Mouse (Mus musculus) urinary bladder, adult 18-20 months (tissue): ENCODE results near the gene Cst11.
"Not testable (repeated sequence)": the region's sequence is repeated elsewhere in the genome, so short reads cannot be mapped to it uniquely, and the experiment has no call there.

ENCODE experiments used
- DNase-seq, 2 experiments: peaks; one replicate each; pipeline ENCODE4 v3.0.0; 2022; ENCODE audit warnings: low spot score in 2 of 2, mixed read lengths in 2 of 2

The Cst11 gene

GRCm38 (mm10) chr2:148771397-148771796, at the start of gene Cst11:
Cst11 (minus strand) TSS chr2:148771497.
- DNase-seq = not testable (repeated sequence)

DNA sequence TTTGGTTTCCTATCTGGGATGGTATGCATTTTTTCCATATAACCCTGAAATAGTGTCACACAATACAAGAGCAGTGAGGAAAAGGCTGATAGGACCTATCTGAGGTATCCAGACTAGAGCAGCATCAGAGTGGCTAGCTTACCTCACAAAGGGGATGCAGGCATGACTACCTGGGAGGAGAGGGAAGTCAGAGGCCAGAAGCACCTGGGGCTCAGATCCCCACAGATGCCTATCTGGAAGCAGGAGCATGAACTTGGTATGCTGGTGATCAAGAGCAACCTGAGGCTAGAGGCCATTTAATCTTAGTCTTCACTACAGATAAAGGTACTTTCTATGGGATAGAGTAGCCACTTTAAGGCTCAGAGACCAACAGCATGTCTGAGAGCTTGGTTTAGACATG, 48.6 kb upstream of the Cst11 start, which contains the start of gene Cst13:
Gene Cst13 (plus strand): TSS at position 173 of the 400 bp plus-strand sequence.
- DNase-seq = no peak

GRCm38 (mm10) chr2:148806696-148807095, 35.4 kb upstream of the Cst11 start:
- no peak for DNase-seq

DNA sequence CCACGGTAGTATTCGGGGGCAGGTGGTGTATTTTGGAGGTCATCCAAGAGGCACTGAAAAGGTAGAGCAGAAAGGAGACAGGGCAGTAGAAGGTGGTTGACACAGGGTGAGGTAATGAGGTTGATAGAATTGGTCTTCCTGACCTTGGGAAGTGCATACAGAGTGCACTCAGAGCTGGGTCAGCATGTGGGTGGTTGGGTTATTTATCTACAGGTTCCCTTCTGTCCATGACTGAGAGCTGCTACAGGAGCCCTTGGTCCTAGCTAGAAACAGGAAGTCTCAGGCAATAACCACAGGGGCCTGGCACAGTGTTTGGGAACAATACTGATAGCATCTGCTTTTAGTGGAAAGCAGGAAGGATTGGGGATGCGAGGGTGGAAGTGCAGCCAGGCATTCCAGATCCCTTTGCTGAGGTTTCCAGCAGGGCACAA, 30.2 kb upstream of the Cst11 start:
- DNase-seq = no peak

DNA sequence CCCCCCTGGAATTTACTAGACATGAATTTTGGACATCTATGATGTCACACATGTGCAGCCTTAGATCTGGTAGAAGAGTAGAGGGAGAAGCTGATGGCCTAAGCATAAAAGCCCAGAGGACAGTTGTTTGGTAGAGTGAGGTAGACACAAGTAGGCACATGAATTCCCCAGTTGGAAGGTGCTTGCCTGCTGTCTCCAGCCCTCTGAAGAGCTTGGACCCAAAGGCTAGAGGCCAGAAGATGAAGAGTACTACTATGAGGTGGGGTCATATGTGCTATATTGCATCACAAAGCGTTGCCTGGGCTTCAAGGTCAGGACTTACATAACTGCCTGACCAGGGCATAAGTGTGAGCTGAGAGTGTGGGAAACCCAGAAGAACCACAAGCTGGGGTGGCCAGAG, 27.2 kb upstream of the Cst11 start, which contains the start of gene Cst8:
Gene Cst8 (plus strand): TSS at position 301 of the 400 bp plus-strand sequence.
- DNase-seq = no peak

DNA sequence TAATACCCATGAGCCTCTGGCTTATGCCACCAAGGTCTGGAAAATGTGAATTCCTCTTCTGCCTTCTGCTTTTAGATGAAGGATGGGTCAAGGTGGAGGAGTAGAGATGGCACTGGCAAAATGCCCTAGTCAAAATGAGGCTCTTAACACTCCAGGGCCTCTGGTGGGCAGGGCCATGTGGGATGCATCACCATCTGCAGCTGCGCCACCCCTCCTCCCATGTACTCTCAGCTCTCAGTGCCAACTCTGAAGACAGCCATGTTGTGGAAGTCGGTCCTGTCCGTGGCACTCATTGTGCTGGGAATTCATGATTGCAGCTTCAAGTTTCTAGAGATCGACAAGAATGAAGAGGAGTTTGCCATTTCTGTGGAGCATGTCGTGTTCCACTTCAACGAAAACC, 17.8 kb upstream of the Cst11 start, which contains the start of gene Cst12:
Gene Cst12 (plus strand): TSS at position 220 of the 400 bp plus-strand sequence.
- no peak for DNase-seq

- no peak for DNase-seq
These were observed 10.4 kb upstream of the Cst11 start, which contains the start of gene 8030411F24Rik for GRCm38 (mm10) chr2:148781709-148782108. 8030411F24Rik (plus strand) TSS chr2:148782009.

GRCm38 (mm10) chr2:148763648-148764388, 7.5 kb downstream of the Cst11 start:
- no peak for DNase-seq

GRCm38 (mm10) chr2:148754310-148754846, 16.9 kb downstream of the Cst11 start:
- no peak for DNase-seq

- DNase-seq = peak; percentile 35 to 40
These were observed 19.1 kb downstream of the Cst11 start for GRCm38 (mm10) chr2:148751893-148752813.

DNA sequence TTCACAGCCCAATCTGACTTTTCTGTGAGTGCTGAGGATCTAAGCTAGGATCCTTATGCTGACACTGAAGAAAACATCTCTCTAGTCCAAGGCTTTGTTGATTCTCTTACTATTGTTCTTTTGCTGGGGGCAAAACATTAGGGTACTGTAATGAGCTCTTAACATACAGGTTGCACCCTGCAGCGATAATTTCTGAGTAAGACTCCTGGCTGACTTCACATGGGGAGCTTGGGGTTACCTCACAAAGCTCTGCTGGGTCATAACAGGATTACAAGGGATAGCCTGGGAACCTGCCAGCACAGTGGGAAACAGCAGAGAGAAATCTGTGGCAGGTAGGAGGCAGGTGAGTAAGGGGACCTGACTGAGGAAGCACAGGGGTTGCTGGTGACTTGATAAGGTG, 21.2 kb downstream of the Cst11 start, which contains the start of gene Cstl1:
Gene Cstl1 (plus strand): TSS at position 301 of the 400 bp plus-strand sequence.
- no peak for DNase-seq

DNA sequence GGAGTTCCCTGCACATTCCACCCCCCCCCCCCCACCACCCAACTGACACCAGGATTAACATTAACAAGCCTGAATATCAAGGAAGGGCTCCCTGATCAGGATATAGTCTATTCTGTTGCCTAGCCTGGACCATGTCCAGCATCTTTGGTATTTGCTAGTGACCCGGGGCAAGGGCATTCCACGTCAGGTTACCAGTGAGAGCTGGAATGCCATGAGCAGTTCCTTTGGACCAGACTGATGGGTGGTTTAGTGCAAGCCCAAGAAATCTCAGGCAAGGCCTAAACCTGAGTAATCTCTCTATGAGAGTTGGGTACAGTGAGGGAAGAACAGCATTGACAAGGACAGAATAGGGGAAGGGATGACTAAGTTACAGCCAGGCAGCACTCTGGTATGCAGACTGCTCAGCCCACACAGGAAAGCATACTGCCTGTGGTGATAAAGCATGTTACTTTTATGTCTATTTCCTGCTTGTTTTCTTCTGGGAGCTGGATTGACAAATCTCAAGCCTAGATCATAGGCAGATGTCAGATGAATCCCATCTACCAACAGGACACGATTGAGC, 27.4 kb downstream of the Cst11 start:
- no peak for DNase-seq

GRCm38 (mm10) chr2:148743001-148743400, 28.3 kb downstream of the Cst11 start:
- no peak for DNase-seq

GRCm38 (mm10) chr2:148732327-148733000, 38.8 kb downstream of the Cst11 start, which contains the start of gene Napb:
Napb (minus strand) TSS chr2:148732467.
- peak; percentile 92 to 95 for DNase-seq

- peak; percentile 2 to 16 for DNase-seq
These were observed 39.5 kb downstream of the Cst11 start for GRCm38 (mm10) chr2:148731614-148732326.

DNA sequence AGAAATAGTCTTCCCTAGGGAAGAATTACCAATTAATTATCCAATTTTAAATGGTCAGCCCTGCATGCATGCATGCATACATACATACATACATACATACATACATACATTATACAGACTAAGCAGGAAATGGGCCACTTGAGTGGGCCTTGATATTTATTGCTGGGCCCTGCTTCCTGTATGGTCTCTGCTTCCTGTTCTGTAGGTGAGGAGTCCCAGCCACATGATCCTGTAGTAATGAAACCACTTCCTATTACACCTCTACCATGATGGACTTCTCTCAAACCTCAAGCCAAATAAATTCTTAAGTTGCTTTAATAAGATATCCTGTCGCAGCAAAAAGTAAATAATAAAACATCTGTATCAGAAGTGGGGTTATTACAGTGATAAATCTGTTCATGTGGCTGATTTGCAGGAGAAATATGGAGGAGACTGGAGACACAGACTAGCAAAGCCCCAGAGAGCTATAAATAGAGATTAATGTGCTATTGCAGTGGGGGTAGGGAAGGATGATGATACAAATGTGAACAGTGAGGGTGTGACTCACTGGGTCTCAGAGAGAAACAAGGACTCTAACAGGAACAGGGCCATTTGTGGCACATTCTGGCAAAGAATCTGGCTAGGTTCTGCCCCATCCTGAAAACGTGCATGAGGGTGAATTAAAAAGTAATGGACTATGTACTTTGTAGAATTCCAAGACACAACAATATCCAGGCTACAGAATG, 51.9 kb downstream of the Cst11 start:
- DNase-seq = no peak
